In the genomic region with DNA sequence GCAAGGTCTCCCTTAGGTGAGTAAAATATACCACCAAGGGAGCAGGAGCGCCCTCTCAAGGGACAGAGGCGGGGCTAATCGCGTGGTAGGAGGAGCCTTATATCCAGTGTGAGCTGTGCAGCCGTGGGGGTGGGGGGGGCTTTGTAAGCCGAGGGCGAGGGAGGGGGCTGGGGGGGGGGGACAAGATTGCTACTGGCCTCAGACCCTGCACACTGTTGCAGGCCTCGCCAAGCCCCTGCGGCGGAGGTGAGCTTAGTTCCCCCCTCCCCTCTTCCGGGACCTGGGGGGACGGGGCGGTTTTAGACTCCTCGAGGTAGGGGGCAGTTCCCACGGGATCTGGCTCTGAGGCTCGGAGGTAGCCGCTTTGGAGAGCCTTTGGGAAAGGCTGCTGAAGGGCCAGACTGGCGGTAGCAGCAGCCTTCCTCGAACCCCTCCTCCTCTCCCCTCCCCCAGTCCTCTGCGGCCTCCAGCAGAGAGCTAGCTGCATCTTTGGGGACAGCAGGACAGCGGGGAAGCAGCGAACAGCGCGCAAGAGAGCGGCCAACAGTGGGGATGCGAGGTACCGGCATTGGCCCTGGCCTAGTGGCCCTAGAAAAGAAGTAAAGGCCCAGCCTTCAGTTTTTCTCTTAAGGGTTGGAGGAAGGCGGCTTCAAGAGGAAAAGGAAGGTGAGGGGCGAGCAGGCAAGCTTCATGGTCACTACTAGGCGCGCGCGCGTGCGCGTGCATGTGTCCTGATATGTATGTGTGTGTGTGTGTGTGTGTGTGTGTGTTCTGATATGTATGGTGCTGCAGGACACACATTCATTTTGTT, we compare ENCODE assay signal across 8 mouse cellular contexts. TPM values are rescaled to one million over a fixed set of nuclear protein-coding genes. Genes with fewer than 3 reads are reported as not detected.
DNase-seq lines count a peak whose midpoint lies in the region; ATAC-seq lines count a peak whose summit lies in the region.

A gene (plus strand): TSS at position 107 of the 811 bp plus-strand sequence.

- DNase-seq in ES-CJ7 (ENCODE audit: low read depth, low spot score), result peak; percentile 70
- DNase-seq in cerebellum, adult 11 months, result peak; percentile 63
- peak; percentile 61 for DNase-seq in heart, postnatal 14 days
- no peak for DNase-seq in large intestine, adult 2 months (ENCODE audit: low read depth, low spot score)
- DNase-seq in lung, adult 18-20 months, result peak; percentile 62 to 63
- peak; percentile 80 for DNase-seq in testis, postnatal 10 days (ENCODE audit: low spot score)

- H3K9ac ChIP-seq in forebrain, embryonic 15.5 days (replicated peaks), result peak within 1 kb of the TSS; percentile 72
- H3K9ac ChIP-seq in neural tube, embryonic 15.5 days (replicated peaks), result peak within 1 kb of the TSS; percentile 71

- peak; percentile 51 for ATAC-seq in forebrain, embryonic 15.5 days (replicated peaks)
- ATAC-seq in neural tube, embryonic 15.5 days (ENCODE audit: low FRiP score), result peak; percentile 43

- H3K4me2 ChIP-seq in forebrain, embryonic 15.5 days (replicated peaks), result peak within 1 kb of the TSS; percentile 36
- peak within 1 kb of the TSS; percentile 52 for H3K4me2 ChIP-seq in neural tube, embryonic 15.5 days

- H3K27ac ChIP-seq in forebrain, embryonic 15.5 days (replicated peaks), result peak within 1 kb of the TSS; percentile 96
- H3K27ac ChIP-seq in neural tube, embryonic 15.5 days (replicated peaks), result peak within 1 kb of the TSS; percentile 93

- WGBS in forebrain, embryonic 15.5 days, result 16% methylated on average over 35 of the region's 36 CpGs
- 23% methylated on average over 34 of the region's 36 CpGs for WGBS in large intestine, adult 2 months
- 21% methylated on average over 29 of the region's 36 CpGs for WGBS in neural tube, embryonic 15.5 days

- peaks cover 8% of the 10 kb centered on the region for H3K4me1 ChIP-seq in forebrain, embryonic 15.5 days
- H3K4me1 ChIP-seq in neural tube, embryonic 15.5 days, result peaks cover 4% of the 10 kb centered on the region; the same call in 1 of the 2 replicates

- H3K27me3 ChIP-seq in forebrain, embryonic 15.5 days, result no peaks in the 10 kb centered on the region
- no peaks in the 10 kb centered on the region for H3K27me3 ChIP-seq in neural tube, embryonic 15.5 days (replicated peaks)

- H3K36me3 ChIP-seq in forebrain, embryonic 15.5 days, result no peaks in the 10 kb centered on the region
- no peaks in the 10 kb centered on the region for H3K36me3 ChIP-seq in neural tube, embryonic 15.5 days

- intact Hi-C loops in heart, postnatal 14 days (cut with DNase I), result no loop called here

- H3K9me3 ChIP-seq in forebrain, embryonic 15.5 days, result no peaks in the 10 kb centered on the region
- no peaks in the 10 kb centered on the region for H3K9me3 ChIP-seq in neural tube, embryonic 15.5 days (replicated peaks)

- peak within 1 kb of the TSS; percentile 60 for H3K4me3 ChIP-seq in forebrain, embryonic 15.5 days
- H3K4me3 ChIP-seq in neural tube, embryonic 15.5 days (replicated peaks), result peak within 1 kb of the TSS; percentile 52

RNA-seq across cellular contexts. Expression of the gene that starts here (rescaled TPM):
- 61.6 and 62.2 TPM in 2 replicates for polyA plus RNA-seq in forebrain, embryonic 15.5 days (2015; fragmentation: Nextera tagmentation; extraction: Ambion mirVana)
- total RNA-seq in heart, postnatal 14 days (2021), result 100 to 1,000 TPM; 160 to 172 TPM
- 27.9 and 44.9 TPM in 2 replicates for polyA plus RNA-seq in large intestine, adult 2 months (2012; rRNA removed)
- polyA plus RNA-seq in neural tube, embryonic 15.5 days (2015; fragmentation: Nextera tagmentation; extraction: Ambion mirVana), result 46.8 and 50.9 TPM in 2 replicates
